Mouse (Mus musculus): ENCODE data around the gene Ubap2l.

Ubap2l gene

GRCm38 (mm10) chr3:90052351-90053241, at the start of gene Ubap2l:
Gene Ubap2l (minus strand): TSS chr3:90052628.
- DNase-seq (ENCODE audit: low read depth, low spot score), result peak; percentile 100

GRCm38 (mm10) chr3:90101673-90102072, 49.2 kb upstream of the Ubap2l start:
- DNase-seq (ENCODE audit: low read depth, low spot score), result no peak

- no peak for DNase-seq (ENCODE audit: low read depth, low spot score)
Measured at GRCm38 (mm10) chr3:90101010-90101409, 48.6 kb upstream of the Ubap2l start.

- no peak for DNase-seq (ENCODE audit: low read depth, low spot score)
Measured at GRCm38 (mm10) chr3:90097928-90098327, 45.5 kb upstream of the Ubap2l start.

- DNase-seq (ENCODE audit: low read depth, low spot score), result no peak
Measured at GRCm38 (mm10) chr3:90094453-90094852, 42.0 kb upstream of the Ubap2l start.

GRCm38 (mm10) chr3:90090892-90091291, 38.5 kb upstream of the Ubap2l start:
- DNase-seq (ENCODE audit: low read depth, low spot score), result peak; percentile 81

- DNase-seq (ENCODE audit: low read depth, low spot score), result no peak
Measured at GRCm38 (mm10) chr3:90088617-90089016, 36.2 kb upstream of the Ubap2l start.

- no peak for DNase-seq (ENCODE audit: low read depth, low spot score)
Measured at GRCm38 (mm10) chr3:90086068-90086467, 33.6 kb upstream of the Ubap2l start.

- DNase-seq (ENCODE audit: low read depth, low spot score), result no peak
Measured at GRCm38 (mm10) chr3:90085281-90085680, 32.9 kb upstream of the Ubap2l start.

GRCm38 (mm10) chr3:90084790-90085189, 32.4 kb upstream of the Ubap2l start:
- DNase-seq (ENCODE audit: low read depth, low spot score), result no peak

GRCm38 (mm10) chr3:90083698-90084324, 31.4 kb upstream of the Ubap2l start:
- no peak for DNase-seq (ENCODE audit: low read depth, low spot score)

- DNase-seq (ENCODE audit: low read depth, low spot score), result no peak
Measured at GRCm38 (mm10) chr3:90083034-90083433, 30.6 kb upstream of the Ubap2l start.

GRCm38 (mm10) chr3:90081365-90082240, 29.2 kb upstream of the Ubap2l start:
- DNase-seq (ENCODE audit: low read depth, low spot score), result peak; percentile 45

GRCm38 (mm10) chr3:90080498-90080863, 28.1 kb upstream of the Ubap2l start:
- DNase-seq (ENCODE audit: low read depth, low spot score), result no peak

GRCm38 (mm10) chr3:90079763-90080497, 27.5 kb upstream of the Ubap2l start:
- peak; percentile 97 for DNase-seq (ENCODE audit: low read depth, low spot score)

- peak; percentile 100 for DNase-seq (ENCODE audit: low read depth, low spot score)
Measured at GRCm38 (mm10) chr3:90079133-90079762, 26.8 kb upstream of the Ubap2l start.

- DNase-seq (ENCODE audit: low read depth, low spot score), result no peak
Measured at GRCm38 (mm10) chr3:90078224-90078623, 25.8 kb upstream of the Ubap2l start.

GRCm38 (mm10) chr3:90076921-90077716, 24.7 kb upstream of the Ubap2l start:
- peak; percentile 96 for DNase-seq (ENCODE audit: low read depth, low spot score)

- DNase-seq (ENCODE audit: low read depth, low spot score), result no peak
Measured at GRCm38 (mm10) chr3:90072294-90072693, 19.9 kb upstream of the Ubap2l start, which contains the start of gene Tpm3. Gene Tpm3 (plus strand): TSS chr3:90072649.

GRCm38 (mm10) chr3:90069688-90070087, 17.3 kb upstream of the Ubap2l start:
- DNase-seq (ENCODE audit: low read depth, low spot score), result no peak
